In the genomic region with DNA sequence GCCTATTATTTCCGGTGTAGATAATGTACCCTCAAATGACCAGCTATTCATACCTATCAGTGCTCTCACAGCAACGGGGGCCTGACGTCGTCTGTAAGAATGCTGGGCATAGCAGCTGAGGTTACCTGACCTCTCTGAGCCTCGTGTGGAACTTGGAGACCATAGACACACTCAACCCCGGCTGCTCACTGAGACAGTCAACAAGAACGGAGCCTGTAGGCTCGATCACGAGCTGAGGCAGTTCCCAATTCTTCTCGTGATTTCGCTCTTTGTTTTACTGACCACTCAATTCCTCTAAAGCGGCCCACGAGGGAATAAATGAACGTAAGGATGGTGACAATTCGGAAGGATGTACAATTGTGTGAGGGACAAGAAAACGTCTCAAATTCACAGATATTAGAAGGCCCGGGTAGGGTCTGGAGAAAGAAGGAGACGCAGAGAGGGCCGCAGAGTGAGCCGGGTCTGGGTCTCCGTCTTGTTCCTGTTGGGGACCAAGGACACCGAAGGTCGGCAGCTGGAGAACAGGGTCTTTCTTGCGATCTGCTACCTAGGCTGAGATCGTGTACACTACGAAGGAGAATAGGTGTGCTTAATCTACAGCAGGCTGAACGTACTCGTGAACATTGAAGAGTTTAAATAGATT, we compare ENCODE assay signal across 8 mouse cellular contexts. TPM values are rescaled to one million over a fixed set of nuclear protein-coding genes. Genes with fewer than 3 reads are reported as not detected.
DNase-seq lines count a peak whose midpoint lies in the region; ATAC-seq and TF ChIP-seq lines count a peak whose summit lies in the region.

No protein-coding gene starts in this region.

- H3K4me1 ChIP-seq in bone marrow, adult 2 months (ENCODE audit: control insufficient read depth, insufficient read depth, low read length), result peaks cover 2% of the 10 kb centered on the region; the same call in 1 of the 2 replicates
- H3K4me1 ChIP-seq in forebrain, embryonic 14.5 days (ENCODE audit: control insufficient read depth, insufficient read depth, low read length), result 0 out of 2 replicates have a peak, but pooled peaks cover 7% of the 10 kb centered on the region
- H3K4me1 ChIP-seq in lung, postnatal 0 days (ENCODE audit: insufficient read depth, low read depth, low read length), result peaks cover 17% of the 10 kb centered on the region

- H3K27ac ChIP-seq in bone marrow, adult 2 months (ENCODE audit: control insufficient read depth, insufficient read depth, low read depth, low read length, poor library complexity), result peak overlapping the region; percentile 62
- peak overlapping the region; percentile 87 for H3K27ac ChIP-seq in forebrain, embryonic 14.5 days (ENCODE audit: low read depth, low read length)
- H3K27ac ChIP-seq in lung, postnatal 0 days (ENCODE audit: low read length), result peak overlapping the region; percentile 78

- H3K4me2 ChIP-seq in forebrain, embryonic 14.5 days (ENCODE audit: low read length), result peak overlapping the region; percentile 49
- H3K4me2 ChIP-seq in lung, postnatal 0 days (replicated peaks; ENCODE audit: low read depth, low read length), result peak overlapping the region; percentile 77

- intact Hi-C loops in heart, postnatal 25 days (cut with DNase I), result no loop called here

- peak overlapping the region; percentile 78 for H3K4me3 ChIP-seq in bone marrow, adult 2 months (replicated peaks; ENCODE audit: control insufficient read depth, low read depth, low read length)
- peak overlapping the region; percentile 48 for H3K4me3 ChIP-seq in forebrain, embryonic 14.5 days (ENCODE audit: low read depth, low read length)
- H3K4me3 ChIP-seq in lung, postnatal 0 days (ENCODE audit: low read depth, low read length), result peak overlapping the region; percentile 53

- H3K9me3 ChIP-seq in forebrain, embryonic 14.5 days (replicated peaks; ENCODE audit: control insufficient read depth, low read length), result no peaks in the 10 kb centered on the region
- no peaks in the 10 kb centered on the region for H3K9me3 ChIP-seq in lung, postnatal 0 days (ENCODE audit: low read length)

- no peaks in the 10 kb centered on the region for H3K27me3 ChIP-seq in forebrain, embryonic 14.5 days (replicated peaks; ENCODE audit: control insufficient read depth, insufficient read depth, low read length)
- H3K27me3 ChIP-seq in lung, postnatal 0 days (replicated peaks; ENCODE audit: insufficient read depth, low read length), result no peaks in the 10 kb centered on the region

- no peak for TF ChIP-seq CTCF in bone marrow, adult 2 months (IDR thresholded peaks at IDR 0.05; ENCODE audit: control insufficient read depth, insufficient read depth, low read length)
- TF ChIP-seq CTCF in lung, postnatal 0 days (IDR thresholded peaks at IDR 0.05), result no peak

- WGBS in bone marrow, adult 2 months, result under 1% methylated on average over 28 of the region's 28 CpGs
- under 1% methylated on average over 28 of the region's 28 CpGs for WGBS in forebrain, embryonic 14.5 days
- WGBS in lung, postnatal 0 days, result under 1% methylated on average over 28 of the region's 28 CpGs

- DNase-seq in ES-CJ7 (ENCODE audit: low read depth, low spot score), result peak; percentile 72
- DNase-seq in forebrain, embryonic 14.5 days (ENCODE audit: low spot score), result peak; percentile 80
- peak; percentile 31 for DNase-seq in heart, postnatal 25 days (ENCODE audit: low spot score)
- DNase-seq in layer of hippocampus, adult 9-11 months, result peak; percentile 78
- peak; percentile 67 for DNase-seq in lung, postnatal 0 days (ENCODE audit: low spot score)
- DNase-seq in ovary, postnatal 36 days (ENCODE audit: low spot score), result peak; percentile 59
- peak; percentile 58 for DNase-seq in urinary bladder, adult 2 months (ENCODE audit: low spot score)

- peak overlapping the region; percentile 62 for H3K9ac ChIP-seq in forebrain, embryonic 14.5 days (ENCODE audit: low read length)
- H3K9ac ChIP-seq in lung, postnatal 0 days (replicated peaks; ENCODE audit: low read depth), result peak overlapping the region; percentile 50

- ATAC-seq in forebrain, embryonic 14.5 days, result peak; percentile 24
- ATAC-seq in lung, postnatal 0 days, result peak; percentile 10; the same call in 1 of the 2 replicates

- H3K36me3 ChIP-seq in forebrain, embryonic 14.5 days (ENCODE audit: control insufficient read depth, insufficient read depth, low read length), result no peaks in the 10 kb centered on the region
- no peaks in the 10 kb centered on the region for H3K36me3 ChIP-seq in lung, postnatal 0 days (ENCODE audit: insufficient read depth, low read length)

- no peak for TF ChIP-seq EP300 in lung, postnatal 0 days (IDR thresholded peaks at IDR 0.05)

- no peak for TF ChIP-seq POLR2A in bone marrow, adult 2 months (IDR thresholded peaks at IDR 0.05; ENCODE audit: borderline replicate concordance, control insufficient read depth, low read depth, low read length)

RNA-seq across cellular contexts. Expression of a gene that starts 15.0 kb away (rescaled TPM):
- 98.4 and 168 TPM in 2 replicates for polyA plus RNA-seq in bone marrow, adult 2 months (2011; ENCODE audit: insufficient read depth, insufficient read length, low replicate concordance, missing spikeins)
- 981 and 1,199 TPM in 2 replicates for polyA plus RNA-seq in forebrain, embryonic 14.5 days (2014; fragmentation: Nextera tagmentation; extraction: Ambion mirVana)
- total RNA-seq in heart, postnatal 25 days (2021), result 1,000 to 10,000 TPM in 1 of 2 experiments, 100 to 1,000 TPM in 1; 907 to 1,197 TPM
- 751 and 865 TPM in 2 replicates for polyA plus RNA-seq in lung, postnatal 0 days (2015; fragmentation: Nextera tagmentation; extraction: Ambion mirVana)
- 740 and 949 TPM in 2 replicates for polyA plus RNA-seq in urinary bladder, adult 2 months (2012; rRNA removed)

RNA-seq across cellular contexts. Expression of a gene that starts 15.9 kb away (rescaled TPM):
- polyA plus RNA-seq in bone marrow, adult 2 months (2011; ENCODE audit: insufficient read depth, insufficient read length, low replicate concordance, missing spikeins), result not detected in 2 replicates
- polyA plus RNA-seq in forebrain, embryonic 14.5 days (2014; fragmentation: Nextera tagmentation; extraction: Ambion mirVana), result 0.33 TPM in 1 of 2 replicates, not detected in the other
- total RNA-seq in heart, postnatal 25 days (2021), result under 1 TPM in 1 of 2 experiments, not detected in 1; 0.22 TPM
- polyA plus RNA-seq in lung, postnatal 0 days (2015; fragmentation: Nextera tagmentation; extraction: Ambion mirVana), result 0.63 and 0.77 TPM in 2 replicates
- 0.29 and 0.40 TPM in 2 replicates for polyA plus RNA-seq in urinary bladder, adult 2 months (2012; rRNA removed)

RNA-seq across cellular contexts. Expression of a gene that starts 28.9 kb away (rescaled TPM):
- polyA plus RNA-seq in bone marrow, adult 2 months (2011; ENCODE audit: insufficient read depth, insufficient read length, low replicate concordance, missing spikeins), result 12.3 and 36.6 TPM in 2 replicates
- polyA plus RNA-seq in forebrain, embryonic 14.5 days (2014; fragmentation: Nextera tagmentation; extraction: Ambion mirVana), result 4.7 and 7.0 TPM in 2 replicates
- 10 to 100 TPM; 10.2 to 10.6 TPM for total RNA-seq in heart, postnatal 25 days (2021)
- polyA plus RNA-seq in lung, postnatal 0 days (2015; fragmentation: Nextera tagmentation; extraction: Ambion mirVana), result 4.3 and 5.9 TPM in 2 replicates
- 15.7 and 16.8 TPM in 2 replicates for polyA plus RNA-seq in urinary bladder, adult 2 months (2012; rRNA removed)

RNA-seq across cellular contexts. Expression of a gene that starts 36.3 kb away (rescaled TPM):
- 4.1 and 9.4 TPM in 2 replicates for polyA plus RNA-seq in bone marrow, adult 2 months (2011; ENCODE audit: insufficient read depth, insufficient read length, low replicate concordance, missing spikeins)
- 26.0 and 29.1 TPM in 2 replicates for polyA plus RNA-seq in forebrain, embryonic 14.5 days (2014; fragmentation: Nextera tagmentation; extraction: Ambion mirVana)
- 10 to 100 TPM; 49.0 to 57.6 TPM for total RNA-seq in heart, postnatal 25 days (2021)
- polyA plus RNA-seq in lung, postnatal 0 days (2015; fragmentation: Nextera tagmentation; extraction: Ambion mirVana), result 12.8 and 13.3 TPM in 2 replicates
- polyA plus RNA-seq in urinary bladder, adult 2 months (2012; rRNA removed), result 3.5 and 7.5 TPM in 2 replicates

Comparison
In these comparisons a context has a peak if more than half of its experiments do, and no peak if none do; other contexts are left out.
1. Peak in every context shown above with its lines: DNase-seq, ATAC-seq, H3K4me3 ChIP-seq and H3K27ac ChIP-seq.